Mouse (Mus musculus): ENCODE results near the gene Kcnj12.

Gene Kcnj12

DNA sequence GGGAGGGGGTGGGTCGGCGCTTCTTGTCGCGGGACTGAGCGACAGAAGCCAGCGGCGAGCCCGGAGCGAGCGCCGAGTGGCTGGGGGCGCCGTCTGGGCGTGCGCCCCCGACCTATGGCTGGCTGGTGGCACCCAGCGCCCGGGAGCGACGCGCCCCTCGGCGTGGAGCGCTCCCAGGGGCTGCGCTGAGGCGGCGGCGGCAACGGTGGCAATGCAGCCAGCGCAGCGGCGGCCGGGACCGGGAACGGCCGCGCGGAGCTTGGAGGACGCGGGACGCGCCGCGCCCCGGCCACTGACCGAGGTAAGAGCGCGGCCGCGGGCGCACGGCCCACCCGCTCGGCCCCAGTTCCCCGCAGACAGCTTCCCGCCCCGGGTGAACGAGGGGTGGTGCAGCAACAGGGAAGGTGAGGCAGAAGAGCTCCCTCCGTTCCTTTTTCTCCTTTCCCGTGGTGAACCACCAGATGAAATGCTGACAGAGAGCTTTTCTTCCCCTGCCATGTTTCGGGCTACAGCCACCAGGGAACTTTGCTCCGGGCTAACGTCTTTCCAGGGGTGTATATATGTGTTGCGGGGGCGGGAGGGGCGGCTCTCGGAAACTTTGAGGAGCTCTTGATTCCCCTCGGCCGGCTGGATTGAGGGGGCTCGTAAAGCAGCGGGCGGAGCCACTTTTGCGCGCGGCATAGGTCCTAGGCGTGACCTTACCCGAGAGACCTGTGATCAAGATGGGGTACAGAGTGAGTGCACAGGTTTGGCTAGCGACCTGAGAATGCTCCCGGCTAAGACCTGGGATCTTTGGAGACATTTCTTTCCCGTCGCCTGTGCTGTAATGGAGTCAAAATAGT, at the start of gene Kcnj12:
Gene Kcnj12 (plus strand): TSS at position 15 of the 842 bp plus-strand sequence.
- DNase-seq (ENCODE audit: low read depth, low spot score): no peak

DNA sequence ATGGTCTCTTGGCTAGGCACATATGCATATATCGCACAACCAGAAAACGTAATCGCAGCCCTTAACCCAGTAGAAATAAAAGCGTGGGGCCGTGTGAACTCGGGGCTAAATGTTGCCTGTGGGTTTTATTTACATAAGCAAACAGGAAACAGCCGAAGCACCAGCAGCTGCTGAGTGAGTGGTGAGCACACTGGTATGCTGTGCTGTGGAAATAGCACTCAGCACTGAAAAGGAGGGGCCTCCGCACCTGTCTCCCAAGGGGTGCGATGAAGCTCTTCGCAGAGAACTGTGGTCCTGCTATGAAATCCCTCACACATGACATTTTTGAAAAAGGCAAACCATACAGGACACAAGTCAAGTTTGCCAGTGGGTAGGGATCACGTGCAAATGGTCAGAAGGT, 47.3 kb upstream of the Kcnj12 start:
- DNase-seq (ENCODE audit: low read depth, low spot score): no peak

DNA sequence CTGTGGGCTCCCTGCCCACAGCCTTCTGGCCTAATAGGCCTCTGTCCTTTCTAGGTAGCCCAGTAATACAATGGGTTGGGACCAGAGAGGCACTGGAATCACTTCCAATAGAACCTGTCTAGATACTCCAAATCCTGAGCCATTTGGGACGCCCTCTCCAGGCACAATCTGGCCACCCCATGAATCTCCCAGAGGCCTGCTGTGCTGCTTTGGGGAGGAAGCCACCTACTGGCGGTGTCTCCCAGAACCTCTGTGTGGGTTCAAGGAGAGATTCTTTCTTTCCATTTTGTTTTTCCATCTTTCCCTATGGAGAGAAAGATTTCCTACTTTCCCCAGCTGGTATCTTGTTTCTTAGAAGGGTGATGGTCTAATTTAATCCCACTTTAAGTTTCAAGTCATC, 46.1 kb upstream of the Kcnj12 start:
- no peak for DNase-seq (ENCODE audit: low read depth, low spot score)

DNA sequence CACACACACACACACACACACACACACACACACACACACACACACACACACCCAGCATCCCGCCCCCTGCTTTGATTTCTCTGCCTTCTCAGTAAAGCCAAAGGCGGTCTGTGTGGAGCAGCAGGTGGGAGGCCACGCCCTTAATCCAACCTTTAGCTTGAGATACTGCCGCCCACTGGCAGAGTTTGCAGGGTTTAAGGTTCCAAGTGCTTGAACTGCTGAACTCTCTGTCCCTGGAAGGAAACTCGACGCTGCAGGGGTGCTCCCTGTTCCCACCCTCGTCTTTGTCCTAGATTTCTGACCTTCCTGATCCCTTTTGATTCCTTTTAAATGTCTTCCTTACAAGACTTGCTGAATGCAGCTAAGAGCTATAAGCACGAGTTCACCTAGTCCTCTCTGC, 45.6 kb upstream of the Kcnj12 start:
- no peak for DNase-seq (ENCODE audit: low read depth, low spot score)

DNA sequence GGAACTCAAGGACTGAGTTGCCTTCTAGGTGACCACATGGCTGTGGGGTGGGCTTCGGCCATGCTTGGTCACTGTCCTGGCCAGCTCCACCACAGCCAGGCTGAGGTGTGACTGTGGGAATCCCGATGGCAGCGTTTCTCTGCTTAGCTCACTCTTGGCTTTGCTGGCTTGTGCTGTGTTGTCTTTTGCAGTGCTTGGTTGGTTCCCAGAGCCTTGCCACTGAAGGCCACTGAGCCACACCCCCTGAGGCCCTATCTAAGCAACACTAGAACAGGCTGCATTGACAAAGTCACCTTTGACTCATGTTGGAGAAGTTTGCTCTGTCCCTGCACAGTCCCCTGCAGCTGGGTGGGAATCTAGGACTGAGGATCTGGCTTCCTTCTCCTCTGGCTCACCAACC, 45.2 kb upstream of the Kcnj12 start:
- DNase-seq (ENCODE audit: low read depth, low spot score): no peak

DNA sequence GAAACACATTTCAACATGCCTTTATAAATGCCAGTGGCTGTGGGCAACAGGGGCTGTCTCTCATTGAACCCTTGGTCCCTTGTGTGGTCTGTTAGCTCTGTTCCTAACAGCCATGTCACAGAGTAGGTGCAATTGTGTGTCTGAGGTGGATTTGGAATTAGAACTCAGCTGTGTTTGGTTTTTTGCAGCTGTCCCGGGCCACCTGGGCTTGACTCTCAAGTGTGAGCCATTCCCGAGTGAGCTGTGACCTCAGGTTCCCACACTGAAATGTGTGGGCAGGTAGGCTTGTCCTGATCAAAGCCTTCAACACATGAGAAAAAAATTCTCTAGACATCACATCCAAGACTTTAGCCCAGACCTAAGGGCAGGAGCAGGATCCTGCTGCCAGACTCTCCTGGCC, 43.7 kb upstream of the Kcnj12 start:
- DNase-seq (ENCODE audit: low read depth, low spot score): no peak

DNA sequence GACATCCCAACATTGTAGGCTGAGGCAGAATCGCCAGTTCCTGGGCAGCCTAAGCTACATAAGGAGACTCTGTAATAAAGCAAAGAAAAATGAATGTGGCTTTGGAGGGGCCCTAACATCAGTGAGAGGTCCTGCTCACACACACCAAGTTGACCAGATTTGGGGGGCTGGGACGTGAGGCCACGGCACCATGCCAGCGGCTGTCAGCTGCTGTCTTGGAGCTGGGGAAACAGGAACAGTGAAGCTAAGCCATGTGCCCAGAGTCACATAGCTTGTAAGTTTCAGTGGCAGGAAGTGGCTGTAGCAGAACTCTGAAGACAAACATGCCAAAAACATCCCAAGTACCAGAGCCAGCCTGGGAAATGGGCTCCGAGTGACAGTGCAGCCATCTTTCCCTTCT, 42.6 kb upstream of the Kcnj12 start:
- DNase-seq (ENCODE audit: low read depth, low spot score): no peak

DNA sequence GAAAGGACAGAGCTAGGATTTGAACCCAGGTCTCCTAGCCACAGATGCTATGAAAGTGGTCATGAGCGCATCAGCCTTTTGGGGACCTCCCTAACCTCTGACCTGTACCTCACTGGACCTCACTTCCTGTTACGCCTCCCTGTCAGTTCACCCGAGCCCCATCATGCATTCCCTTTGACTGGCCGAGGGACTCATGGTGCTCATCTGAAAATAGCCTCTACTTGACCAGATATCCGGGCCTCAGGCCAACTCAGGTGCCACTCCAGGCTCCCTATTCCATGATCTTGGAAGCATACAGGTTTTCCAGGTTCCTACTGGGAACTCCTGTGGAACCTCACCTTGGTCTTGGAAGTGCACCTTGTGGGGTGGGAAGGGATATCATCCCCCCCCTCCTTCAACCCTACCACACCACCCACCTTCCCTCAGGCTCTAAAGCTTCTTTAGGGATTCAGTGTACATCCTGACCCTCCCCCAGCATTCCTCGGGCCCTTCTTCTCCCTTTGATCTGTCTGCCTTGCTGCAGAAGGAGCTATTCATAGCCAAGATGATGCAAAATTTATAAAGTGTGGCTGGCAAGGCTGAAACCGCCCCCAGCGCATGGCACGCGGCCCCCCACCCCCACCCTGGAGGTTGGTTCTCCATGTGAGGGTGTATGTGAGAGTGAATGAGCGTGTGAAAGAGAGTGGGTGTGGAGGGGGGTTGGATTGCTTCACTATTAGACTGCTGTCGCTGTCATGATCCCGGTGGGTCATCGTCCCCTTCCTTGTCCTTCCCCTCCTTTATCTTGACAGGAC, 40.5 kb upstream of the Kcnj12 start:
- no peak for DNase-seq (ENCODE audit: low read depth, low spot score)

DNA sequence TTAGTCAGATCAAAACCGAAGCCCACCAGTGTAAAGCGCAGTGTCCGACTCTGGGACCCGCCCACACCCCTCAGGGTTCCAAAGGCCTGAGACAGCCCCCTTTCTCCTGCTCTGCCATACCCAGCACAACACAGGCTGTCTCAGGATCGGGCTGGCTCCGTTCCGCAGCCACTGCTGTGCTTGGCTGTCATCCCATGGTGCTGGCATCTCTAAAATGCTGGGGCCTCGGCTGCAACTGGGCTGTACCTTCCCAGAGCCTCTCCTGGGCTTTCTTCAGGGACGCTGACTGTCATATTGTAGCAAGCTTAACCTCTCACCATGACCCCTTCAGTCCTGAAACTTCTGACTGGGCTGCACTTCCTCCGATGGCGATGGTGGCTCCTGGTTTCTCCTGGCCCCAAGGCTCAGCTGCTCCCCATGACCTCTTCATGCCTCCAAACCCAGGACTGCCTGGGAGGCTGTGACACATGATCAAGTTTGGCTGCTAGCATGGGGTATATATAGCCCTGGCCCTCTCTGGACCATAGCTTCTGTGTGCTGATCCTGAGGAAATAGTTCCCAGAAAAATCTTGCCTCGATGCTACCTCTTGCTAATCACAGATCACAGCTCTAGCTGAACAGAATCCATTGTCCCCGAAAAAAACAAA, 37.3 kb upstream of the Kcnj12 start:
- no peak for DNase-seq (ENCODE audit: low read depth, low spot score)

DNA sequence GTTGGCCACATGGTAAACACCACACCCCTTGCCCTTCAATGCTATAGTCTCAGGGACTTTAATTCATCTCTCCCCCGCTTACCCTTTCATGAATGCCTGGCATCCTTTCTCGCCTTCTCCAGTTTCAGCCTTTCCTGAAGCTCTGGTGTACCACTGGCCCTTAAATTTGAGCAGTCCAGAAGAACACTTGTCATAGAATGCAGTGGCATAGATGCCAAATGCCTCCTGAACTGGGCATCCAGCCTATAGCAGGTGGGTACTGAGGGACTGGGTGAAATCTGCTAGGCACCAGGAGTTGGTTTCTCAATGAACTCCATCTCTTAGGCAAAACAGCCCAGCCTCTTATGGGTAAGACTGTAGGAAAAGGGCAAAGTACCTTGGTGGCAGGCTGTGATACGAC, 31.9 kb upstream of the Kcnj12 start:
- no peak for DNase-seq (ENCODE audit: low read depth, low spot score)

DNA sequence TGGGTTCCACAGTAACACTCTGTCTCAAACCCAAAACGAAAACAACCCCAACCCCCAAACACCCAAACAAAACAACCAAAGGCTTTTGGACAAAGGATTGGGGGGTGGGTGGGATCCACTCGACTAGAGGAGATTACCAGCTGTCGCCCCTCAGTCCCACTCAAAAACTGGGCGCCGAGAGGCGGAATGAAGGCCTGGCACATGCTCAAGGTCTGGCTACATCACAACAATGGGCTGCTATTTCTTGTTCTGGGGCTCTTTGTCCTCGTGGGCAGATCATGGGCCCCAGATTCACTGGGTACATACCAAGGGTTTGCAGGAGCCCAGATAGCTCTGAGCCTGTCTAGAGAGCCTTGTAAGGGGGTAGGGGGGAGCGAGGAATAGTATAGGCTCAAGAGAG, 19.6 kb upstream of the Kcnj12 start:
- no peak for DNase-seq (ENCODE audit: low read depth, low spot score)

DNA sequence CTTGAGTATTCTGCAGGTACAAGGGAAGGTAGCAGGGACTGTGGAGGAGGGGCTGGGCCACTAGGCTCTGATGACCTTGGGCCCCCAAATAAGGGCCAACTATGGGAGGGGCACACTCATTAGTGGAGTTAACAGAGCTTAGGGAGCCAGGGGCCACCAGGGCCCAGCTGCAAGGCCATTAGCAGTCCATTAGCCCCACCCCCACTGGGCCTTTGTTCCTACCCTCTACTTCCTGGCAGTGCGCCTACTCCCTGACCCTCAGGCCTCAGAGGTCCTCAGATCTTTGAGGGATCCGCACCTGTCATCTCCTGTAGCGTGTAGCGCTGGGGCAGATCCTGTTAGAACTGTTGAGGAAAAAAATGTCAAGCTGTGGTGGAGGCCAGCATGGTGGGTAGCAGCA, 18.3 kb upstream of the Kcnj12 start:
- DNase-seq (ENCODE audit: low read depth, low spot score): no peak

DNA sequence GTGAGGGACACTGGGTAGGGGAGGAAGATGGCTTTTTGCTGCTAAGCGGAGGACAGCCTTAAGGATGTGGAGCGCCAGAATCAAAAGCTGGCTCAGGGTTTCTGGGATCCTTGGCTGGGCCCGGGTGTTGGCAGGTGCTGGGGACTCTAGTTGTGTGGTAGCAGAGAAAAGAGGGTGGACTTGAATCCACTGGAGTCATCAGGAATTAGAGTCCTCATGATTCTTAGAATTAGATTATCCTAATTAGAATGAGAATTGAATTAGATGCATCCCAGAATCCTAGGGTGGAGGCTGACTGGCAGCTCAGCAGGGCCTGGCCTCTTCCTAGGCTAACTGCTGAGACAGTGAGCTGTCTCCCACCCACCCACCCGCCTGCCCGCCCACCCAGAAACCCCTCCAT, 17.6 kb upstream of the Kcnj12 start:
- DNase-seq (ENCODE audit: low read depth, low spot score): no peak

DNA sequence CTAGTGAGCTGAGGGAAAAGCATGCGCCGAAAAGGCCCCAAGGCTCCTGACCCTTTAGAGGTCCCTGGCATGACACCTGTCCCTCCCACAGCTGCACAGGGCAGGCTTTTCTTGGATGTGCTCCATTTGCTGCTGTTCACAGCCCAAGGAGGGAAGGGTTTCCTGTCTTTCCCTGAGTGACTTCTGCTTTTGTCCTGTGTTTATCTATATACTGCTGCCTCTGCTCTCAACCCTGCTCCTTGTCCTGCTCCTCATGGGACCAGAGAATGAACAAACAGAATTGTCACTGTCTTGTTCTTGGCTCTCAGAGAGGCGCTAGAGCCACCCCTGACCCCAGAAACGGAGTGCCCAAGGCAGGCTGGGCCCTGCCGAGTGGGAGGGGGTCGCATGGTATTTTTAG, 17.0 kb upstream of the Kcnj12 start:
- DNase-seq (ENCODE audit: low read depth, low spot score): no peak

DNA sequence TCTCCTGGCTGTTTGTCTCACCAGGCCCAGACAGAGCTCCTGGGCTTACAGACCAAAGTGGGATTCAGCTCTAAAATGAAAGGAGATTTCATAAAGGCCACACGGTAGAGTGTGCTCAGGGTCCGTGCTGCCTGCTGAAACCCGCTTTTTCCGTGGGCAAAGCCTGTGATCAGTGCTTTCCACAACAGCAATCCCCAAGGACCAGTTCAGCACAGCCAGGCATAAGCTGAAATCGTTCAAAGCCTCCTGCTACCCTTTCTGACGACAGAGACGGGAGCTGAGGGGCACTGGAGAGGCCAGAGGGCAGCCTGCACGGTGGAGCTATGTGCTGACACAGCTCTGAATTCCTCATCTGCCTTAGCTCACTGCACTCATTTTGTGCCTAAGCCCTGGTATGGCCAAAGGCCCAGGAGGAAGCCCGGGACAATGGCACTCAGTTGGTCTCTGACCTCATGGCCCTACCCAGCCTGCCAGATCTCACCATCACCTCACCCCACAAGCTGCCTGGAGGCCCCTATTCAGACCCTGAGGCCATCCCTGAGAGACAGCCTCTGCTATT, 10.5 kb upstream of the Kcnj12 start:
- DNase-seq (ENCODE audit: low read depth, low spot score): no peak

DNA sequence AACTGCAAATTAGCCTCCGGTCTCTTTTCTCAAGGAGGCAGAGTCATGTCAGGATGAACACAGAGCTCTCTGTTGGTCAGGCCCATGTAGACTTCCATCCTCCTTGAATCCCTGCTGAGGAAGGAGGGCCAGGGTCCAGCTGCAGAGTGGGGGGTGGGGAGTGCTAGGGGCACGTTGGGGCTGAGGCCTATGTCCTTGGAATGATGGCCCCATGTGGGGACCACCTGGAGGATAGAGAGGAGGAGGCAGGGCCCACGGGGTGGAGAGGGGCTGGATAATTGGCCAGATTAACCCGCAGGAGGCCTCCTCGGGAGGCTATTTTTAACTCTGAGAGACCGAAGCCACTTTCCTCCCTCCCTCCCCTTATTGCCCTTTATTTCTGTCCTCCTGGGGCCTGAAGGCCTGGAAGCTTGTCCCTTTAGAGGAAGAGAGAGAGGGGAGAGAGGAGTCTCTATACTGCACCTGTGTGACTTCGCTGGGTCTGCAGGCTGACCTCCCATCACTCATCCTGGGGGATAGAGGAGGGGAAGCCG, 5.4 kb upstream of the Kcnj12 start:
- DNase-seq (ENCODE audit: low read depth, low spot score): no peak

DNA sequence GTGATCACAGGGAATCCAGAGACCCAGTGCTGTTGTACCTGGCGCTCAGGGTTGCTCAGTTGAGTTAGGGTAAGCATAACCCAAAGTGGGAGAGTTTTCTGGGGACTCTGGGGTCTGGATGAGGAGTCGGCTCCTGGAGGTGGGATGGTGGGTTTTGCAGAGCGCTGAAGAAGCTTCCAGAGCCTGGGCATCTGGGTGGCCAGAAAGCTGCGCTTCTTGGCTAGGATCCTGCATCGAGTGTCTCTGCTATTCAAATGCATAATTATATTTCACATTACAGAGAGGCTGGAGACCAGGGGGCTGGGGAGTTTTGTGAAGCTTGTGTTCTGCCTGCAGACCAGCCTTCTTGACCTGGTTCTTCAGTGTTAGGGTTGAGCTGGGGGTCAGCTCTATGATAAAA, 1.2 kb upstream of the Kcnj12 start:
- no peak for DNase-seq (ENCODE audit: low read depth, low spot score)

DNA sequence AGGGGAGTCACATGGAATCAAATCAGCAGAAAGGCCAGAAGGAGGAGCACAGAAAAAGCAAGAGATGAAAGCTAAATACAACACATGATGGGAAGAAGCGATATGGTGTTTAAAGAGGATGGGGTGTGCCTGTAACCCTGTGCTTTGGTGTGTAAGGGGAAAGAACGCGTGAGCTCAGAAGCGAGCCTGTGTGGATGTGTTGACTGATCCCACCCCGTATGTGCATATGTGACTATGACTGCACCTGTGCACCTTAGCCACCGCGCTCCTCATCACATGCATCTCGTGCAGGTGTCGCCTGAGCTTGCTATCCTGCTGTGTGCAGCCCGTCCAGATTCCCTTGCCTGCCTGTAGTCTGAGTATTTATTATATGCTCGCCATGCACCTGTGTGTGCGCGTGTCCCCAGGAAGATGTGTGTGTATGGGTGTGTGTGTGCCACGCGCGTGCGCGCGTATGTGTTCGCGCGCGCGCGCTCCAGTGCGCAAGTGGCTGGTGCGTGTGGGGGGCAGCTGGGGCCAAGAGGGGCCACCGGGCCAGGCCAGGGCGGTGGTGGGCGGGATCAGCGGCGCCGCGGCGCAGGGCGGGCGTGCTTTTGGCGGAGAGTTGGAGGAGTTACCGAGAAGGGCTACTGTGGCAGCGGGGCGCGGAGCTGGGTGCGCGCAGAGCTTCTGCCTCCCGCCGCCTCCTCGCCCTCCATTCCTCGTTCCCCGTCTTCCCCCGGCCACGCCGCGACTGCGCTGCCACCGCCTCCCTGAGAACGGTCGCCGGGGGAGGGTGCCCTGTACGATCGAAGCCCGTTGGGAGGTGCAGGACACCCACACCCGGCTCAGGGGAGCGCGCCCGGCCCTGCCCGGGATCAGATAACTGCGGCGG, 451 bp upstream of the Kcnj12 start:
- DNase-seq (ENCODE audit: low read depth, low spot score): no peak

DNA sequence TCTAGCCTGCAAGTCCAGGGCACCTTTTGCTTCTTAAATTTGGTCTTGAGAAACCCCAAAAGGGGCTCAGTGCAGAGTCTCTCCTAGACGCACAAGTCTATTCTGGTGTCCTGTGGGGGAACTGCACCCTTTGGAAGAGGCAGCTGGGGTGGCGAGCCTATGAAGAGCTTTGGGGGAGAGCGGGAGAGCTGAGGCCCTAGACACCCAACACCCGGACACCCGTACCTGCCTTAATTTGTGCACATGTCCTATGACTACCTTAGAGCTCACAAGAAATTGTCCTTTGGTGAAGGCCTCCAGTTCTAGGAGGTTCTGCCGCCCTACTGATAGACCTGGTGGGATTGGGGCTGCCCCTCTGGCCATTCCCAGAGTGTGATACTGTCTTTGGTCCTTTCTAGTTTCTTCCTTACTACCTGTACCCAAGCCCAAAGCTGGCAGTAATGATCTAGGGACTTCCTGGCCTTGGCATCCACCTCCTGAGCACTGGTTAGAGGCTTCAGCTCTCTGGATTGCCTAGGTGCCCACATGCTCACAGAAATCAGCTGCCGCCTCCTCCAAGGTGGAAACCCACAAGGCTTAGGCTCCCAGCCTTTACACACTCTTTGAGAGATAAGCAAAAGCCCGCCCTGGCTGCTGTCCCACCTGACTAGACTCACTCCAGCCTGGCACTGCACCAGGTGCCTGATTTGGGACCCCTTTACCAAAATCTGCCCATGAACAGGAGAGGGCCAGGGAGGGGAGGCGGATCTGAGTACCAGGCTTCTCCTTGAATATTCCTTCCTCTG, 1.2 kb downstream of the Kcnj12 start:
- DNase-seq (ENCODE audit: low read depth, low spot score): no peak

DNA sequence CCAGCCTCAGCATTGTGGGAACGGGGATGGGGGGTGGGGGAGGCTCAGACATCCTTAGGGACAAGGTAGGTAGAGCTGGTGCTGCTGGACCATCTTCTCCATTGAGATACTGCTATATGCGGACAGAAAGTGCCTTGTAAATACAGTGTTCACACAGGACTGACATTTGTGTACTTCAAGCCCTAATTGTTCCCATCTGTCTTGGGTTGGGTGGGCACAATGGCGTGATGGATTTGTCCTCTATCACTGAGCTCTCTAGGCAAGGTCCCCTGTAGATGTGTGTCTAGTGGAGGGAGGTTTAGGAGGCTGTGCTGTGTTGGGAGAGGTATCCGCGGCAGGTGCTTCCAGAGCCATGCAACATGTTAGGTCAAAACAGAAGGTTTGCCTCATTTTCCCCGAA, 2.0 kb downstream of the Kcnj12 start:
- DNase-seq (ENCODE audit: low read depth, low spot score): no peak

All from retina, postnatal 7 days (tissue).